Mouse (Mus musculus) intestine, postnatal 0 days (tissue): ENCODE results near the gene Sh2d1b2. TPM values are rescaled to one million over a fixed set of nuclear protein-coding genes. Genes with fewer than 3 reads are reported as not detected.

Experiments used
- ATAC-seq: fragments of 200-750 bp; cut with Nextera tagmentation; 2 replicates; pipeline ENCODE4 v1.8.0; 2017; ENCODE audit warnings: mild to moderate bottlenecking, moderate TSS enrichment, moderate library complexity
- H3K27ac ChIP-seq: fragments of 300-500 bp; sonication (generic); 2 replicates; pipeline ENCODE4 v1.5.1; 2014; ENCODE audit warnings: mild to moderate bottlenecking, low read depth, low read length, moderate library complexity
- H3K27me3 ChIP-seq: fragments of 300-500 bp; sonication (generic); replicated peaks from 2 replicates; pipeline ENCODE4 v1.6.1; 2014; ENCODE audit warnings: low read length, mixed read lengths; ENCODE audit not compliant: control insufficient read depth, insufficient read depth
- H3K36me3 ChIP-seq: fragments of 300-500 bp; sonication (generic); 2 replicates; pipeline ENCODE4 v1.6.1; 2014; ENCODE audit warnings: mild to moderate bottlenecking, moderate library complexity; ENCODE audit not compliant: control insufficient read depth, insufficient read depth
- H3K4me1 ChIP-seq: fragments of 300-500 bp; sonication (generic); replicated peaks from 2 replicates; pipeline ENCODE4 v1.6.1; 2014; ENCODE audit warnings: antibody characterized with exemption, low read length, mixed read lengths; ENCODE audit not compliant: control insufficient read depth, insufficient read depth
- H3K4me2 ChIP-seq: fragments of 300-500 bp; sonication (generic); replicated peaks from 2 replicates; pipeline ENCODE4 v1.6.1; 2014; ENCODE audit warnings: low read depth, mild to moderate bottlenecking, moderate library complexity
- H3K4me3 ChIP-seq: fragments of 300-500 bp; sonication (generic); 2 replicates; pipeline ENCODE4 v1.5.1; 2014; ENCODE audit warnings: low read depth, low read length
- H3K9ac ChIP-seq: fragments of 300-500 bp; sonication (generic); 2 replicates; pipeline ENCODE4 v1.6.1; 2014; ENCODE audit warnings: mild to moderate bottlenecking, low read depth, low read length
- H3K9me3 ChIP-seq: fragments of 300-500 bp; sonication (generic); 2 replicates; pipeline ENCODE4 v1.6.1; 2016; ENCODE audit warnings: mixed run types; ENCODE audit not compliant: control insufficient read depth
- CTCF ChIP-seq: sonication (generic); IDR thresholded peaks from 2 replicates; pipeline ENCODE4 v1.5.1; 2016; ENCODE audit warnings: low read depth, mild to moderate bottlenecking, control low read depth, antibody characterized with exemption, moderate library complexity
- WGBS: fragments of 180-500 bp; shearing (Covaris S2); extraction: QIAGEN DNeasy Blood & Tissue Kit; methylation state at CpG from one replicate; pipeline ENCODE4 v1.1.7; 2014; 5-methylcytosine and 5-hydroxymethylcytosine counted together
- polyA plus RNA-seq: library from polyadenylated mRNA; unstranded; fragments of >200 nt; fragmentation: Nextera tagmentation; extraction: Ambion mirVana; gene quantifications from 2 replicates; pipeline ENCODE4 v1.2.1, GENCODE M21; 2015

The Sh2d1b2 gene
- polyA plus RNA-seq, 1 experiment from 2014 or later: not detected

- Histone ChIP-seq H3K4me3 (no peak overlapping the region), H3K4me1 (no peaks in the 10 kb centered on the region), H3K4me2 (no peak overlapping the region), H3K9me3 (no peaks in the 10 kb centered on the region), H3K9ac (no peak overlapping the region), H3K27me3 (no peaks in the 10 kb centered on the region), H3K36me3 (no peaks in the 10 kb centered on the region), H3K27ac (no peak overlapping the region)
- ATAC-seq: no peak
- 90% methylated on average over 5 of the region's 5 CpGs for WGBS
- no peak for TF ChIP-seq CTCF
Observed at GRCm38 (mm10) chr1:170293257-170293656, 60.7 kb downstream of the Sh2d1b2 start.

DNA sequence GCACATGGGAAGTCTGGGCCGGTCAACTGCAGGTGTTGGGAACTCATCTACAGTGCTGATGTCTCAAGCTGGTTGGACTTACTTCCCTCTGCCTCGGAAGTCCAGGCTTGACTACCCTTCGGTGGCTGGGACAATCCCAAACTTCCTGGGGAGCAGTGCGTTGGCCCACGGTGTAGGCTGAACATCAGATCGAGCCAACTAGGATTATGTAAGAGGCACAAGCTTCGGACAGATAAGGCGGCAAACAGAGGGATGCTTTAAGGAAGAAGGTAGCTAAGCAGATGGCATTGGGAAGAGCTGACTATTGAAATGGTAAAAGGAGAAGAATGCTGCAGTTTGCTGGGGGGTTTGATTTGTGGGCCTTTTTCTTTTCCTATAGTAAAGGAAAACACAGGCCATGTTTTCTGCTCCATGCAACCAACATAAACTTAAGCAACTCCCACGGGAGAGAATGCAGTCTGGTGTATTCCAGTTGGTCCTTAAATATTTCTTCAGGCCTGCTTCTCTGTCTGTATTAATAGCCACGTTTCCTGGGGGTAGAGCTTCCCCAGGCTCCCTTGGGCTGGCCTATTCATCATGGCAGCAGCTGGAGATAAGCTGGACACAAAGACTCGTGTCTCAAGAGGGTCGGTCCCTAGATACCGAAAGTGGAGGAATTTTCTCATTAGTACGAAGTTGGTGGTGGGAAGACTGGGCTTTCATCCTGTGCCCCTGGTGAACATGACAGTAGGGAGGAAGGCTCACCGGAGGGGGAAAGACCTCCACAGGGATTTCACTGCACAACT, 62.4 kb downstream of the Sh2d1b2 start:
- WGBS: 73% methylated on average over 15 of the region's 15 CpGs
- ATAC-seq: no peak
- Histone ChIP-seq H3K9ac (no peak overlapping the region), H3K9me3 (no peaks in the 10 kb centered on the region), H3K27ac (no peak overlapping the region), H3K4me1 (no peaks in the 10 kb centered on the region), H3K4me3 (no peak overlapping the region), H3K4me2 (no peak overlapping the region), H3K36me3 (no peaks in the 10 kb centered on the region), H3K27me3 (no peaks in the 10 kb centered on the region)
- no peak for TF ChIP-seq CTCF

- no peak overlapping the region for H3K4me2 ChIP-seq
- H3K4me1 ChIP-seq: no peaks in the 10 kb centered on the region
- no peaks in the 10 kb centered on the region for H3K27me3 ChIP-seq
- no peaks in the 10 kb centered on the region for H3K36me3 ChIP-seq
- no peak overlapping the region for H3K27ac ChIP-seq
- H3K9me3 ChIP-seq: no peaks in the 10 kb centered on the region
- no peak for ATAC-seq
- WGBS: 80% methylated on average over 4 of the region's 4 CpGs
- H3K9ac ChIP-seq: no peak overlapping the region
- no peak for TF ChIP-seq CTCF
- no peak overlapping the region for H3K4me3 ChIP-seq
Observed at GRCm38 (mm10) chr1:170299496-170299895, 66.9 kb downstream of the Sh2d1b2 start.

DNA sequence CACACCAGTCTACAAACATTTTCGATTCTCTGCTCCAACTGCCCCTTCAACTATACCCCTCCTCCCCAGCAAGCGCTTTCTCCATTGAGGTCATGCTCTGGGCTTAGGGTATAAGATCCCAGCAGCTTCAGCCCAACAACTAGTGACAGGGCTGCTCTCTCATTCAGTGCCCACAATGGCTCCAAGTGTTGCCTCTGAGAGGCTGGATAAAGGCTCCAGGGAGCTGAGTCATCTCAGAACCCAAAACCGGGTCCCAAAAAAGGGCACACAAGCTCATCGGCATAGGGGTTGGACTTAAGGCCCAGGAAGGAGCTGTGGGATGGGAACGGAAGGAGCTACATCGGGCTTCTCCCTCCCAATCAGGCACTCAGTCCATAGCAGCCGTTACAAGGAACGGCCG, 69.1 kb downstream of the Sh2d1b2 start:
- no peaks in the 10 kb centered on the region for H3K27me3 ChIP-seq
- no peak overlapping the region for H3K4me2 ChIP-seq
- ATAC-seq: no peak
- no peak overlapping the region for H3K9ac ChIP-seq
- no peak overlapping the region for H3K4me3 ChIP-seq
- no peaks in the 10 kb centered on the region for H3K9me3 ChIP-seq
- H3K27ac ChIP-seq: no peak overlapping the region
- no peaks in the 10 kb centered on the region for H3K36me3 ChIP-seq
- 92% methylated on average over 9 of the region's 9 CpGs for WGBS
- no peaks in the 10 kb centered on the region for H3K4me1 ChIP-seq
- no peak for TF ChIP-seq CTCF

DNA sequence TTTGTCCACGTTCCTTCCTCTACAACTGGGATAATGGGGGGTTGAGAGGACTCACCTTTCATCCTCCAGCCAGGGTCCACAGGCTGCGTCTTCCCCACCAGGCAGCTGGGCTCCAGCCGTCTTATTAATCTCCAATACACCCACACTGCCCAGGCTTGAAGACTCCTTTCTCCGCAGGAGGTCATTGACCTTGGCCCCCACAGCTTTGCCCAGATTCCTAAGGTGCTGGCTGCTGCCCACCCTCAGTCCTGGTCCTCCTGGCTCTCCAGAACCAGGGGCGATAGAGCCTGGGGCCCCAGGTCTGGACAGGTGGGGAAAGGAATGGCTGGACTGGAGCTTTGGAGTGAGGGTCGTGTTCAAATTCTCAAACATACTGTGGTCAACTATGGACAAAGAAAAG, 69.9 kb downstream of the Sh2d1b2 start:
- no peak overlapping the region for H3K4me2 ChIP-seq
- H3K9me3 ChIP-seq: no peaks in the 10 kb centered on the region
- 82% methylated on average over 6 of the region's 6 CpGs for WGBS
- no peaks in the 10 kb centered on the region for H3K27me3 ChIP-seq
- H3K27ac ChIP-seq: no peak overlapping the region
- no peak overlapping the region for H3K4me3 ChIP-seq
- no peaks in the 10 kb centered on the region for H3K36me3 ChIP-seq
- no peak for TF ChIP-seq CTCF
- ATAC-seq: no peak
- H3K4me1 ChIP-seq: no peaks in the 10 kb centered on the region
- no peak overlapping the region for H3K9ac ChIP-seq

DNA sequence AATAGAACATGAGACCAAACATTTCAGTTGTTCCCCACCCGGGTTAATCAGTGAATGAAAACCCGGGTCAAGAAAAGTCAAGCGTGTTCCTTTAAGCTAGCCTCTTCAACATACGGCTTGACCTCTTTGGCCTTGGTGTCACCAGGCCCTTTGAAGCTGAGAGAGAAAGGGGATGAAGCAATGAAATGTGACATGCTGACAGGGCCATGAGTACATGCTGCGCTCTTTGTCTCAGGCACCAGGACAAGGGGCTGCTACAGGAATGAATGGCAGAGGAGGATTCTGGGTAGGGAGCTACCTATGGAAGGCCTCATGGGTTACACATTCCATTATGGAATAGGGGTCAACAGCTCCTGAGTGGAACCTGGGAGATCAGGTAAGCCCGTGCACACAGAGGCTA, 70.6 kb downstream of the Sh2d1b2 start:
- 85% methylated on average over 6 of the region's 6 CpGs for WGBS
- Histone ChIP-seq H3K27me3 (no peaks in the 10 kb centered on the region), H3K27ac (no peak overlapping the region), H3K9ac (no peak overlapping the region), H3K4me1 (no peaks in the 10 kb centered on the region), H3K4me2 (no peak overlapping the region), H3K36me3 (no peaks in the 10 kb centered on the region), H3K9me3 (no peaks in the 10 kb centered on the region), H3K4me3 (no peak overlapping the region)
- TF ChIP-seq CTCF: no peak
- ATAC-seq: no peak

Other genes starting within 250 kb of the Sh2d1b2 start
- gene Ddr2, start 122.0 kb upstream of the Sh2d1b2 start, polyA plus RNA-seq: 15.6 and 16.4 TPM in 2 replicates
- gene Uap1, start 57.8 kb upstream of the Sh2d1b2 start, polyA plus RNA-seq: 22.3 TPM in 2 replicates
- gene Uhmk1, start 17.4 kb upstream of the Sh2d1b2 start, polyA plus RNA-seq: 5.4 and 5.8 TPM in 2 replicates
- gene Sh2d1b1, start 44.6 kb downstream of the Sh2d1b2 start, polyA plus RNA-seq: 0.21 and 0.27 TPM in 2 replicates
- gene Gm7694, start 73.6 kb downstream of the Sh2d1b2 start, polyA plus RNA-seq: 0.95 and 1.3 TPM in 2 replicates
- gene Spata46, start 76.1 kb downstream of the Sh2d1b2 start, polyA plus RNA-seq: 0.21 TPM in 1 of 2 replicates, not detected in the other